Mouse (Mus musculus) cerebellum, adult 9-10 months (tissue): ENCODE data around the gene Cfap58.

Source experiments
- DNase-seq: peaks from one replicate; pipeline ENCODE4 v3.0.0; 2022

Cfap58 gene

DNA sequence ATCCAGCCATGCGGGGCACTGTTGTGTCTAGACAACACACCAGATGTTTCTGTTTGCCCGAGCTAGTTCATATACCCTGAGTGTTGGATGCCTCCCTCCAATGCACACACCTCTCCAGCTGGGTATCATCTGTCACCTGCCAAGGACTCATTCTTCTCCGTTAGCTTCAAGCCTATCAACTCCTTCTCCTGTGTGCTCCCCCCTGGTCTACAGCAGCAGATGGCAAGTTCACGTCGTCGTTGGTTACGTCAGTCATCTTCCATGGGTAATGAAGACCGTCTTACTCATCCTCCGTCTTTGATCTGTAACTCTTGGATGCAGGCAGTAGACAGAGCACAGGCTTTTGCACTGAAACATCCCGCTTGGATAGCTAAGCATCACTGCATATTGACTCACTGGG, 42.8 kb downstream of the Cfap58 start:
- no peak for DNase-seq

- no peak for DNase-seq
These were observed 48.2 kb downstream of the Cfap58 start for GRCm38 (mm10) chr19:47985606-47986213.

GRCm38 (mm10) chr19:47987986-47988385, 50.5 kb downstream of the Cfap58 start:
- DNase-seq: no peak

GRCm38 (mm10) chr19:47988456-47988855, 51.0 kb downstream of the Cfap58 start:
- DNase-seq: peak; percentile 1

- DNase-seq: no peak
These were observed 51.6 kb downstream of the Cfap58 start for GRCm38 (mm10) chr19:47988880-47989574.

GRCm38 (mm10) chr19:47989575-47989891, 52.1 kb downstream of the Cfap58 start:
- no peak for DNase-seq

DNA sequence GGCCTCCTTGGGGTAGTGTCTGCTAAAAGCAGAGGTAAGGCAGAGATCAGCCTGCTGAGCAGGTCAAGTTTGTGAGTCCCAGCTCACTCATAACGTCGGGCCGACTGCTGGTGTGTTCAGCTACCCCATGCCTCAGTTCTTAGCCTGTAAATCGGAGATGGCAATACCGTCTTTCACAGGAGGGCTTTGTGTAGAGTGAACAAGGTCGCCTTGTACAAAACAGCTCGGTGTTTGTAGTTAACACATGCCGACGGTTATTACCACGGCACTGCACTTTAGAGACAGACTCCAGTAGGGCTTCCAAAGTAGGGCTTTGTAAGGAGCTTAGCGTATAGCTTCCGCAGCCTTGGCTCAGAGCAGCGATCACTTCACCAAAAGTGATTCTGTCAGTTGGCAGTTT, 63.8 kb downstream of the Cfap58 start:
- no peak for DNase-seq

GRCm38 (mm10) chr19:48001774-48002173, 64.3 kb downstream of the Cfap58 start:
- no peak for DNase-seq

DNA sequence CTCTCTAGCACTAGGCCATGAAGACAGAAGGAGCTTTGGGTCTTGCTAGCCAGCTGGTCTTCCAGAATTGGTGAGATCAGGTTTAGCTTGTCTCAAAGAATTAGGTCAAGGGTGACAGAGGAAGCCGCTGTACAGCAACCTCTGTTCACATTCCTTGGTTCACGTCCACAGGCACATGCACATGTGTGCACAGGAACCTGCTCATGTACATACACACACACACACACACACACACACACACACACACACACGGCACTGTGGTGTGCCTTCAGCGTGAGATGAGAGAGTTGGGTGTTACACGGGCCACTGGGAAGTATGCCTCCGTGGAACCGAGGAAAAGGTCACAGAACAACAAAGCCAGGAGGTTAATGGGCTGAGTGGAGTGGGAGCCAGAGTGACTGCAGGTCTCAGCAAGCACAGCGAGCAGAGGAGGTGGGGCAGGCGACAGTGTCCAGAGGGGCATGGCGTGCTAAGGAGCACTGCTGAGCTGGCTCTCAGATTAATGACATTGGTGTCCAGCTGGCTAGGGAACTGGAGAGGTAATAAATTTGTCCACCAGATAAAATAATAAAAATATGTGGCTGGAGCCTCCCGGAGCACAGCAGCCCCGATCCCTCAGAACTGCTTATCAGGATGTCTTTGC, 71.4 kb downstream of the Cfap58 start:
- no peak for DNase-seq

GRCm38 (mm10) chr19:48009586-48010331, 72.3 kb downstream of the Cfap58 start:
- DNase-seq: no peak

- no peak for DNase-seq
These were observed 82.6 kb downstream of the Cfap58 start for GRCm38 (mm10) chr19:48020103-48020502.

GRCm38 (mm10) chr19:48021435-48021834, 84.0 kb downstream of the Cfap58 start:
- DNase-seq: no peak

GRCm38 (mm10) chr19:48022763-48023162, 85.3 kb downstream of the Cfap58 start:
- DNase-seq: no peak

DNA sequence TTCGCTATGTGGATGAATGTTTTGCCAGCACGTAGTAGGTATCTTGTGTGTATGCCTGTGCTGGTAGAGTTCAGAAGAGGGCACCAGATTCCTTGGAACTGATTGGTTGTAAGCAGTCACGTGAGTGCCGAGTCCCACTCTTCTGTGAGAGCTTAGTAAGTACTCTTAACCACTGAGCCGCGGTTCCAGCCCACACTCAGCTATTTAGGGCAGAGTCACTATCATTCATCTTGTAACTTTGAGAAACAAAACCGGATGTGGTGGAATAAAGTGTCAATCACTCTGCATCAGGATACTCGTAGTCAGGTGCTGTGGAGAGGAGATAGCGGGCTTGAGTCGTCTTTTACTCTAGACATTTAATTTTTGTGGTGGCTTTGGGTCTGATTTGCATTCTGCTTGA, 86.3 kb downstream of the Cfap58 start:
- DNase-seq: no peak

DNA sequence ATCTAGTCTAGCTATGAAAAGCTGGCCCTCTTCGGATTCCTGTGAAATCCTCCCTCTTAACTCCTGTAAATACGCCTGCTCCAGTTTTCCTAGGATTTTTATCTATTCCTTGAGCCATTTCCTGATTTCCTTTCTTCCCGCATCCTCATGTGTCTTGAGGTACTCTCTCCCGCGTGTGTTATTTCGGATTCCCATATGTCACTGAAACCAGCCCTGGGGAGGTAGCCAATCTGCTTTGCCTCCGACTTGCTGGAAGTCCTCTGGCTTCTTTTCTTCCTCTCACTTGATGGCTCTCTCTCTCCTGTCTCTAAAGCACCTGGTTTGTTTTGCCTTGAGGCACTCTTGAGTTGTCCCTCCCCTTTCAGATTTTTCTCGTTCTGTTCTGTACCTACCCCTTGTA, 87.9 kb downstream of the Cfap58 start:
- DNase-seq: no peak

- no peak for DNase-seq
These were observed 89.4 kb downstream of the Cfap58 start for GRCm38 (mm10) chr19:48026882-48027281.

DNA sequence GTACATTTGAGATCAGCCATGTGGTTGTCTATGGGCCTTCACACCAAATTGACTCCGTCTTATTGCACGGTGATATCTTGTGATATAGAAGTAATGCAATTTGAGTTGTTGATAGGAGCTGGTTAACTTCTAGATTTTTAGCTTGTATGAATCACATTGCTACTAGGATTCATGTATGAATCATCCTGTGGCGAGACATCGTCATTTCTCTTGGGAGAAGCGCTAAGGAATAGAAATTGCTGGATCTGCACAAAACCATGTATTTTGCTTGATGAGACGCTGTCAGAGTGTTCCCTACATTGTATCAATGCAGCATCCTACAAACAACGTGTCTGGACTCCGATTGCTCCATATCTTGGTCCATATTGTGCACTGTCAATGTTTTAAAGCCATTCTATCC, 102.1 kb downstream of the Cfap58 start:
- no peak for DNase-seq

DNA sequence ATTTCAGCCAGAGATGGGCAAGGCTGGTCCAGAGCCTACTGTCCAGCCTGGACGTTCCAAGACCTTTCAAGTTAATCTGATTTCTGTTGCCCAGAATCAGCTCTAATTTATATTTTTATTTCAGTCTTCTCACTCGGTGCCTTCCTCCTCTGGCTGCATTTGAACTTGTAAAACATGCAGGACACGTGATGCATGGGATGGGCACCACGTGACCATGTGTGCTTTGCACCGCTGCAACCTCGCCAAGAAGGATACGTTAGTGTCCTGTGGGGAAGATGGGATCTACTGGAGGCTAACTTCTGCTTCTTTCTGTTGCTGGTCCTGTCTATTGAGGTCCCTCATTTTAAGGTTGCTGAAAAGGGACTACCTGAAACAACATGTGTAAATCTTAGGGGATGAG, 109.8 kb downstream of the Cfap58 start:
- no peak for DNase-seq

DNA sequence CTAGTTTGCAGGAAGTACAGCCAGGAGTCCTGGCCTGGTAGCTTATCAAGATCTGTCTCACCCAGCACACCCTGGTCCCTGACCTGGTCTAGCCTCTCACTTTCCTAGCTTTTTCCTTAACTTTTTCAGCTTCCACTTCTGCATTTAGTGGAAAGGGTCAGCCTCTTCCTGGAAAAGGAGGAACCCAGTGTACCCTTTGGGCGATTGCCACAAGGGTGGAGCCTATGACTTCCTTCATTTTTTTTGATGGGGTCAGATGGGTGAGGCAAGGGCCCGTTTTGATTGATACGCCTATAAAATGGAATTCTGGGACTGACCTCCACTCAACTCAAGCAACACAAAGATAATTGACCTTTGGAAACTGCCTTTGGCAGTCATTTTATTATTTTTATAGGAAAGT, 111.9 kb downstream of the Cfap58 start:
- no peak for DNase-seq

GRCm38 (mm10) chr19:48063289-48063688, 125.8 kb downstream of the Cfap58 start:
- no peak for DNase-seq

GRCm38 (mm10) chr19:48079718-48080117, 142.2 kb downstream of the Cfap58 start:
- no peak for DNase-seq

DNA sequence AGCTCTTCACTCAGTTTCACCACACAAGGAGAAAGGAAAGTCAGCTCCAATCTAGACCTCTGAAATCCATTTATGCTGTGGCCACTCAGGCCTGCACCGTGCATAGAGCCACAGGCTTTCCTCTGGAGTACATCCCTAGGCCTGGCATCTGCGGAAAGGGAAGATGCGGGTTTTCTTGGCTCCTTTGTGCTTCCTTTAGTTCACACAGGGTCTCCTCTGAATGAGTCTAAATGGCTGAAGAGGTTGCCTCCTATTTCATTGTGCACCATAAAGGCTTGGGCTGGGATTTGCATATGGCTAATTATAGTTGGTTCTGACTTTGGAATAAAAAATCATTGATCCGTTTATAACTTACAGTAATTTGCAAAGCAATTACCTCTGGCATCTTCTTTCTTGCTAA, 144.0 kb downstream of the Cfap58 start:
- no peak for DNase-seq
